Mouse (Mus musculus) ES-Bruce4 (cell line): ENCODE data around the gene Cep170b.

Experiments used
- CTCF ChIP-seq: IDR thresholded peaks from one replicate; pipeline ENCODE4 v1.8.1; 2011; ENCODE audit warnings: low read depth, low read length
- POLR2A ChIP-seq: IDR thresholded peaks from one replicate; pipeline ENCODE4 v1.8.1; 2011; ENCODE audit warnings: low read length; ENCODE audit not compliant: insufficient read depth

- TF ChIP-seq POLR2A (no peak), CTCF (no peak)
Measured at GRCm38 (mm10) chr12:112720216-112720615, at the start of gene Cep170b.
